Mouse (Mus musculus) myocyte (in vitro differentiated cells): ENCODE measurements around the gene Myo1g.

Source experiments
- POLR2A ChIP-seq: IDR thresholded peaks from one replicate; pipeline ENCODE4 v1.6.1; 2011; ENCODE audit warnings: low read depth, mild to moderate bottlenecking, control low read depth, moderate library complexity; ENCODE audit not compliant: insufficient read length
- TCF12 ChIP-seq: IDR thresholded peaks from one replicate; pipeline ENCODE4 v1.6.1; 2011; ENCODE audit warnings: mild to moderate bottlenecking, control low read depth; ENCODE audit not compliant: poor library complexity, insufficient read depth, severe bottlenecking
- USF1 ChIP-seq: IDR thresholded peaks from one replicate; pipeline ENCODE4 v1.6.1; 2011; ENCODE audit warnings: low read depth, mild to moderate bottlenecking, control low read depth, moderate library complexity

GRCm38 (mm10) chr11:6474874-6475731, 45.7 kb downstream of the Myo1g start:
- TF ChIP-seq USF1 = no peak
- no peak for TF ChIP-seq TCF12
- TF ChIP-seq POLR2A = peak; percentile 52
